Mouse (Mus musculus): Measurements from ENCODE around the gene Dcdc2b. TPM values are rescaled to one million over a fixed set of nuclear protein-coding genes. Genes with fewer than 3 reads are reported as not detected.
A peak's percentile ranks its signal among the peaks of the same experiment; 100 is the strongest.

Dcdc2b gene
- polyA plus RNA-seq, 1 experiment = 7.6 TPM

GRCm38 (mm10) chr4:129578466-129578865 is 35.6 kb downstream of the Dcdc2b start, which contains the start of gene Fam167b:
Gene Fam167b, minus strand, starts transcription at chr4:129578549.
- DNase-seq (ENCODE audit: low spot score) = no peak

DNA sequence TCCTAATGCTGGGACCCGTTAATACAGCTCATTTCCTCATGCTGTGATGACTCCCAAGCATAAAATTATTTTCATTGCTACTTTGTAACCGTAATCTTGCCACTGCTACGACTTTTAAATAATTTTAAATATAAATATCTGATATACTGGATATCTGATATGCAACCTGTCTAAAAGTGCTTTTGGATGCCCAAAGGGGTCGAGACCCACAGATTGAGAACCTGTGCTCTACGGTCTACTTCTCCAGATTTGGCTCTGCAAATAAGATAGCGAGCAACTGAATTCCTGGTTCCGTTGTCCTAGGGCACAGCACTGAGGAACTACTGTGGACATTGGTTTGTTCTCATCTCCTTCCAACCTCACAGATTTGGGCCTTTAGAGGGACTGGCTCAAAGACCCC is 36.4 kb downstream of the Dcdc2b start:
- DNase-seq (ENCODE audit: low spot score) = no peak

- peak; percentile 44 for DNase-seq (ENCODE audit: low spot score)
Observed at GRCm38 (mm10) chr4:129576863-129577491, 37.1 kb downstream of the Dcdc2b start.

DNA sequence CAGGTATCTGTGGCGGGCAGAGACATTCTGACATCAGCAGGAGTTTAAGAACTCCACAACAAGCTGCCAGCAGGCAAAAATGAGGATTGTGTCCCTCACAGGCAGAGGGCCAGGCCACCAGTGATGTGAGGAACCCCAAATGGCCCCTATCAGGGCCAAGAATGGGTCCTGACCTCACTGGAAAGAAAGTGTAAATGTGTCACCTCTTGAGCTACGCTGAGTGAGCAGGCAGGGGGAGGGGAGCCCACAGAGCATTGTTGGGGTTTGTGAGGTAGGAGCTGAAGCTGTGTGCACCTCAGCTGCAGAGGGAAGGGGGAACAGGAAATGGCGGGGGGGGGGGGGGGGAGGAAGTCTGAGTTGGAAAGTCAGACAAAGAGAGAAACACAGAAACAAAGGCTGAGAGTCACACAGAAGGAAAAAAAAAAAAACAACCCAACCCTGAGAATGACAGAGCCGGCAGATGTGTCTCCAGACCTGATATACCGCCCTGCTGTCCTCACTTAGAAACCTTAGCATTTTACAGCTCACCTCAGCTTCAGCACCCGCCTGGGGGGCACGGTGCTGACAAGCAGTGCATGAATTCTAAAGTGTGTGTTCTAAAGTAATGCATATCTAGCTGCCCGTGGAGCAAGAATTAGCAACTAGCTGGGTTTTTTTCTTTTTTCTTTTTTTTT is 38.7 kb downstream of the Dcdc2b start:
- no peak for DNase-seq (ENCODE audit: low spot score)

DNA sequence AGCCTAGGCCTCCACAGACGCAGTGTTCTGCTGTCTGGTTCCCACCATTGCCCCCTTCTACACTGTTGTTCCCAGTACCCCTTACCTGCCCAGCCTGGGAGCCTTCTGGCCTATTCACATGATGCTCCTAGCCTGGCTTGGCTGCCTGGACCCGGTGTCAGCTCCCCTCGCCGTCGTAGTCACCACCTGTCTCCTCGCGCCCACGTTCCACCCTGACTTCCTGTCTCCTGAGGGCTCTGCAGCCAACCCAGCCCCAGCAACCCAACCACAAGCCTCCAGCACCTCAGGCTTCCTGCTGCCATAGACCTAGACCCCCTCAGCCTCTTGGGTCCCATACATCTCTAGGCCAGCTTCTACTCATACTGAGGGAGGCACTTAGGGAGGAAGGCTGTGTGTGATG is 40.6 kb downstream of the Dcdc2b start, which contains the start of gene Lck:
TSS of gene Lck (minus strand) at position 212 of the 400 bp plus-strand sequence.
- DNase-seq (ENCODE audit: low spot score) = no peak

GRCm38 (mm10) chr4:129573093-129573370 is 41.0 kb downstream of the Dcdc2b start:
- no peak for DNase-seq (ENCODE audit: low spot score)

GRCm38 (mm10) chr4:129572236-129573092 is 41.6 kb downstream of the Dcdc2b start:
- DNase-seq (ENCODE audit: low spot score) = no peak

GRCm38 (mm10) chr4:129571551-129572084 is 42.4 kb downstream of the Dcdc2b start:
- DNase-seq (ENCODE audit: low spot score) = no peak

DNA sequence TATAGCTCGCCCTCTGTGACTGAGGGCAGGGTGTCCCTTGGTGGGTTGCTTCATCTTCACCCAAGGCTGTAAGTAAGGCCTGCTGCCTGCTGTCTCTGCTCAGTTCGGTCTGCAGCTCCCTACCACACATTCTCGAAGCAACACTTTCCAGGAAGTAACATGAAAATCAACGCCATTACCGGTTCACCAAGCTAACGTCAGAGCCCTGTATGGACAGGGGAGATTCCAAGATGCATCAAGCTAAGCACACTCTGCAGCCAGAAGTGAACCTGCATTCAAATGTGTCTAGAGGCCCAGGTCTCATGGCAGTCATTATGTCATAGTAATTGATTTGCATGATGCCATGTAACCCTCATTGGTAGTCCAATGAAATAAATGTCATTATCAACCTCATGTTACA is 44.0 kb downstream of the Dcdc2b start:
- DNase-seq (ENCODE audit: low spot score) = no peak

DNA sequence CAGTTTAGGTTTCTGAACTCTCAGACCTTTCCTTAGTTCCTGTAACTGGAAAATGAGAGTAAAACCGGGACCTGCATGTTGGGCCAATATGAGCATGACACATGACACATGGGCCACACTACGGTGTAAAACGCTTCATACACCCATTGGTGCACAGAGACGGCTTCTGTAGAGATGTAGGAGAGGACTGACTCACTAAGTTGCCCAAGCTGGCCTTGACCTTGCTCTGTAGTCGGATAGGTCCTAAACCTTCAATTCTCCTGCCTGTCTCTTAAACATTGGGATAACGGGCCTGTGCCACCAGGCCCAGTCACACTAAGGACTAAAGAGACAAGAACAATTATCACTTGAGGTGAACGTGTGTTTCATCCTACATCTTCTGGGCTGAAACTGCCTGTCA is 45.7 kb downstream of the Dcdc2b start:
- DNase-seq (ENCODE audit: low spot score) = no peak

DNA sequence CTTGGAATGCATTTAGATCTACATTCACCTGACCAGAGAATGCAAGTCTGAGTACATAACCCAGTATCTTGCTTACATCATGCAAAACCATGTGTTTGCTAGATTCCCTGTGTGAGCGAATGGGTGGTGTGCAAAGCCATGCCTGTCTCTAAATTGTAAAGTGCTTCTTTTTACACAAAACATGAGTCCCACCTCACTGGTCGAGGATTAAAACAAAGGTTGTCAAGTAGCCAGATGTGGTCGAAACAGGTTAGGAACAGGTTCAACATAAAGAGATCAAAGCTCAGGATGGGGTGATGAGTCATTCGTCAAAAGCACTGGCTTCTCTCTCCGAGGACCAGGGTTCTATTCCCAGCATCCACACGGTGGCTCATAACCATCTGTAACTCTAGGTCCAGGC is 48.9 kb downstream of the Dcdc2b start:
- DNase-seq (ENCODE audit: low spot score) = no peak

DNA sequence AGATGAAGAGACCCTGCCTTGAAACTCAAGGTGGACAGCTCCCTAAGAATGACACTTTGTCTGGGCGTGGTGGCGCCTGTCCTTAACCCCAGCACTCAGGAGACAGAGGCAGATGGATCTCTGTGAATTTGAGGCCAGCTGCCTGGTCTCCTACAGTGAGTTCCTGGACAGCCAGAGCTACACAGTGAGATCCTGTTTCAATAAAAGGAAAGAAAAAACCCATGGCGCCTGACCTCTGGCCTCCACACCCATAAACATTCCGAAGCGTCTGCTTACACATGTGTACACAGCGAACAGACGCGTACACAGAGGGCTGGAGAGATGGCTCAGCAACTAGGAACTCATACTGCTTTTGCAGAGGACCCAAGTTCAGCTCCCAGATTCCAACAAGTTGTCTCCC is 50.3 kb downstream of the Dcdc2b start:
- DNase-seq (ENCODE audit: low spot score) = no peak

DNA sequence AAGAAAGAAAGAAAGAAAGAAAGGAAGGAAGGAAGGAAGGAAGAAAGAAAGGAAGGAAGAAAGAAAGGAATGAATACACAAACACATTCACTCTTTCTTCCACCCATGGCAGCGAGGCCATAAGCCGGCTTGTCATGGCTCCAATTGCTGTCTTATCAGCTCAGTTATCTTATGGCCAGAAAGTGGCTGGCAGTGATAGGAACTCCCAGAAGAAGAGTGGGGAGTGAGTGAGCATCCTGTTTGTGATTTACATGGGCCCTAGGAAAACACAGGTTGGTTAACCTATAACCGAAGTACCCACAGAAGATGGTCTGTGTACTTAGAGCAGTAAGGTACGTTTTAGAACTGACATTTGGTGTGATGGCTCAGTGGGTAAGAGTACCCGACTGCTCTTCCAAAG is 52.9 kb downstream of the Dcdc2b start:
- no peak for DNase-seq (ENCODE audit: low spot score)

Other genes starting within 250 kb of the Dcdc2b start
- 18.7 and 21.0 TPM in 2 replicates for gene Zbtb8a, start 236.1 kb downstream of the Dcdc2b start, polyA plus RNA-seq (2012; rRNA removed)
- gene Zbtb8b, start 173.4 kb downstream of the Dcdc2b start, polyA plus RNA-seq (2012; rRNA removed) = 1.8 and 3.0 TPM in 2 replicates
- 15.0 and 27.5 TPM in 2 replicates for gene Bsdc1, start 152.7 kb downstream of the Dcdc2b start, polyA plus RNA-seq (2012; rRNA removed)
- gene Tssk3, start 123.2 kb downstream of the Dcdc2b start, polyA plus RNA-seq (2012; rRNA removed) = 0.15 TPM in 1 of 2 replicates, not detected in the other
- gene Fam229a, start 123.1 kb downstream of the Dcdc2b start, polyA plus RNA-seq (2012; rRNA removed) = 0.73 and 0.94 TPM in 2 replicates
- 151 and 161 TPM in 2 replicates for gene Marcksl1, start 100.7 kb downstream of the Dcdc2b start, polyA plus RNA-seq (2012; rRNA removed)
- 101 and 112 TPM in 2 replicates for gene Hdac1, start 71.5 kb downstream of the Dcdc2b start, polyA plus RNA-seq (2012; rRNA removed)
- gene Lck, start 40.6 kb downstream of the Dcdc2b start, polyA plus RNA-seq (2012; rRNA removed) = 2.9 and 3.7 TPM in 2 replicates
- 4.0 and 4.7 TPM in 2 replicates for gene Fam167b, start 35.7 kb downstream of the Dcdc2b start, polyA plus RNA-seq (2012; rRNA removed)
- 246 and 264 TPM in 2 replicates for gene Eif3i, start 13.6 kb downstream of the Dcdc2b start, polyA plus RNA-seq (2012; rRNA removed)
- gene Tmem234, start 13.6 kb downstream of the Dcdc2b start, polyA plus RNA-seq (2012; rRNA removed) = 159 and 183 TPM in 2 replicates
- 29.4 and 32.6 TPM in 2 replicates for gene Iqcc, start 4.8 kb upstream of the Dcdc2b start, polyA plus RNA-seq (2012; rRNA removed)
- 48.4 and 49.4 TPM in 2 replicates for gene Ccdc28b, start 9.7 kb upstream of the Dcdc2b start, polyA plus RNA-seq (2012; rRNA removed)
- gene Txlna, start 26.8 kb upstream of the Dcdc2b start, polyA plus RNA-seq (2012; rRNA removed) = 29.9 and 30.0 TPM in 2 replicates
- gene Kpna6, start 58.5 kb upstream of the Dcdc2b start, polyA plus RNA-seq (2012; rRNA removed) = 35.8 and 37.8 TPM in 2 replicates
- 16.6 and 19.9 TPM in 2 replicates for gene Tmem39b, start 82.6 kb upstream of the Dcdc2b start, polyA plus RNA-seq (2012; rRNA removed)
- 21.7 and 39.0 TPM in 2 replicates for gene Khdrbs1, start 128.0 kb upstream of the Dcdc2b start, polyA plus RNA-seq (2012; rRNA removed)
- 121 and 139 TPM in 2 replicates for gene Ptp4a2, start 197.0 kb upstream of the Dcdc2b start, polyA plus RNA-seq (2012; rRNA removed)